Mouse (Mus musculus) liver, adult 2 months (tissue): ENCODE measurements around the gene Fars2.

Source experiments
- CTCF ChIP-seq: fragments of 200-500 bp; IDR thresholded peaks from 2 replicates; pipeline ENCODE4 v1.5.1; 2011; ENCODE audit warnings: low read depth, low read length, control low read depth
- POLR2A ChIP-seq: fragments of 200-500 bp; IDR thresholded peaks from 2 replicates; pipeline ENCODE4 v1.6.1; 2011; ENCODE audit warnings: low read length, control low read depth; ENCODE audit not compliant: insufficient read depth; ENCODE audit errors: extremely low read depth

- TF ChIP-seq CTCF (no peak), POLR2A (no peak)
Observed at GRCm38 (mm10) chr13:36267399-36267798, 150.2 kb downstream of the Fars2 start.
